Mouse (Mus musculus): ENCODE data around the gene Coro2b. TPM values are rescaled to one million over a fixed set of nuclear protein-coding genes. Genes with fewer than 3 reads are reported as not detected.
"Not testable (repeated sequence)": the region's sequence is repeated elsewhere in the genome, so short reads cannot be mapped to it uniquely, and the experiment has no call there.

The Coro2b gene
- polyA plus RNA-seq, 1 experiment from 2014 or later, result 33.4 TPM

DNA sequence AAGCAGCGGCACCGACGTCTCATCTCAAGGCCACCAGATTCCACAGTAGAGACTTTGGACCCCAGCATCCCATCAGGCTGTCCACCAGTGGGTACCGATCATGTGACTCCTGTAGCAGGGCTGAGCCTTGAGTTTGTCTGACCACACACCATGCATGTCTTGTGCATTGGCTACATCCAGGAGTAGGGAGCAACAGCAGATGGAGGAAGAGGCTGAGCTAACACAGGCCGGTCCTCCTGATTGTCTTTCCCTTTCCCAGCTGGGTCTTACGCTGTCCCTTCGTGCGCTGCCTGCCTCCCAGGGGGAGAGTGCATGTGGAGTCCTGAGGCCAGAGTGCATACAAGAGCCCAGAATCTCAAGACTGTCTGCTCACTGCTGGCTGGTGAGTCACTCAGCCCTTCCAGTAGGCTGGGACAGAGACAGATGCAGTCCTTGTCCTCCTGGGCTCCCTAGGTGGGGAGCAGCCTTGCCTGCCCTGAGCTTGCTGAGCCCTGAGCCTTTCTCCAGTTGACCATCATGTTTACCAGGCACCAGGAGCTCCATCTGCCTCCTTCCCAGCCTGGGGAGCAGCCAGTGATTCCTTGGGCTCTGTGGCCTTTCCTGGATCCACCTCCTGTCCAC, 84.4 kb downstream of the Coro2b start:
- ATAC-seq, result no peak
- no peak overlapping the region for H3K9ac ChIP-seq (ENCODE audit: low read depth, low read length)
- 91% methylated on average over 8 of the region's 8 CpGs for WGBS

GRCm38 (mm10) chr9:62451585-62452372, 85.1 kb downstream of the Coro2b start:
- H3K36me3 ChIP-seq (ENCODE audit: control insufficient read depth, insufficient read depth, low read length), result no peaks in the 10 kb centered on the region
- 76% methylated on average over 8 of the region's 8 CpGs for WGBS
- no peak for ATAC-seq

More for the DNA sequence above, 84.4 kb downstream of the Coro2b start:
- H3K27ac ChIP-seq (ENCODE audit: low read length), result no peak overlapping the region
- no peaks in the 10 kb centered on the region for H3K36me3 ChIP-seq (ENCODE audit: control insufficient read depth, insufficient read depth, low read length)
- peaks cover 4% of the 10 kb centered on the region; the same call in 1 of the 2 replicates for H3K4me1 ChIP-seq (ENCODE audit: control insufficient read depth, insufficient read depth, low read length)
- no peak overlapping the region for H3K4me2 ChIP-seq (ENCODE audit: low read length)
- no peak overlapping the region for H3K4me3 ChIP-seq (ENCODE audit: low read depth, low read length)
- no peaks in the 10 kb centered on the region for H3K27me3 ChIP-seq (ENCODE audit: control insufficient read depth, insufficient read depth, low read depth, low read length)
- H3K9me3 ChIP-seq (replicated peaks; ENCODE audit: control insufficient read depth, low read length, poor library complexity, severe bottlenecking), result no peaks in the 10 kb centered on the region

GRCm38 (mm10) chr9:62450862-62451261, 86.0 kb downstream of the Coro2b start:
- Histone ChIP-seq H3K4me3 (ENCODE audit: low read depth, low read length) (no peak overlapping the region), H3K27me3 (ENCODE audit: control insufficient read depth, insufficient read depth, low read depth, low read length) (no peaks in the 10 kb centered on the region), H3K27ac (ENCODE audit: low read length) (no peak overlapping the region), H3K4me2 (ENCODE audit: low read length) (no peak overlapping the region), H3K9ac (ENCODE audit: low read depth, low read length) (no peak overlapping the region), H3K9me3 (replicated peaks; ENCODE audit: control insufficient read depth, low read length, poor library complexity, severe bottlenecking) (no peaks in the 10 kb centered on the region), H3K36me3 (ENCODE audit: control insufficient read depth, insufficient read depth, low read length) (no peaks in the 10 kb centered on the region), H3K4me1 (ENCODE audit: control insufficient read depth, insufficient read depth, low read length) (peaks cover under 1% of the 10 kb centered on the region; the same call in 1 of the 2 replicates)
- 81% methylated on average over 7 of the region's 7 CpGs for WGBS
- no peak for ATAC-seq

More at GRCm38 (mm10) chr9:62451585-62452372, 85.1 kb downstream of the Coro2b start:
- Histone ChIP-seq H3K9me3 (replicated peaks; ENCODE audit: control insufficient read depth, low read length, poor library complexity, severe bottlenecking) (no peaks in the 10 kb centered on the region), H3K4me2 (ENCODE audit: low read length) (no peak overlapping the region), H3K27me3 (ENCODE audit: control insufficient read depth, insufficient read depth, low read depth, low read length) (no peaks in the 10 kb centered on the region), H3K4me1 (ENCODE audit: control insufficient read depth, insufficient read depth, low read length) (peaks cover 4% of the 10 kb centered on the region; the same call in 1 of the 2 replicates), H3K27ac (ENCODE audit: low read length) (no peak overlapping the region), H3K9ac (ENCODE audit: low read depth, low read length) (no peak overlapping the region), H3K4me3 (ENCODE audit: low read depth, low read length) (no peak overlapping the region)

DNA sequence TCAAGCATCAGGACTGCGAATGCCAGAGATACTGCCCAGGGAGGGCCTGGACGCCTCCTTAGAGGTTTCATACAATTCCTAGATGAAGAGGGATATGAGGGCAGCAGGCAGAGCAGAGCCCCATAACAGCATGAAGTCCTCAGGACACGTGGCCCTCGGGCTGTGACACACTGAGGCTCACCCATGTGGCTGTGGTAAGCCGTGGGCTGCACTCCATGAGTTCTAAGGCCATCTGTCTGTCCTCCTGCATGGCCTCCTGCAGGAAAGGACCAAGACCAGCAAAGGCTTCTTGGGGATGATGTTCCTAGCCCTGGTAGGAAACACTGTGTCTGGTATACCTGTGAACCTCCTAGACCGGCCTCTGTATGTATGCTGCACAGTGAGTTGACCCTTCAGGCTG, 86.5 kb downstream of the Coro2b start:
- H3K4me3 ChIP-seq (ENCODE audit: low read depth, low read length), result no peak overlapping the region
- no peak overlapping the region for H3K27ac ChIP-seq (ENCODE audit: low read length)
- WGBS, result 89% methylated on average over 6 of the region's 6 CpGs
- no peak for ATAC-seq
- H3K4me2 ChIP-seq (ENCODE audit: low read length), result no peak overlapping the region
- no peaks in the 10 kb centered on the region for H3K36me3 ChIP-seq (ENCODE audit: control insufficient read depth, insufficient read depth, low read length)
- H3K4me1 ChIP-seq (ENCODE audit: control insufficient read depth, insufficient read depth, low read length), result no peaks in the 10 kb centered on the region
- H3K9me3 ChIP-seq (replicated peaks; ENCODE audit: control insufficient read depth, low read length, poor library complexity, severe bottlenecking), result no peaks in the 10 kb centered on the region
- no peaks in the 10 kb centered on the region for H3K27me3 ChIP-seq (ENCODE audit: control insufficient read depth, insufficient read depth, low read depth, low read length)
- no peak overlapping the region for H3K9ac ChIP-seq (ENCODE audit: low read depth, low read length)

DNA sequence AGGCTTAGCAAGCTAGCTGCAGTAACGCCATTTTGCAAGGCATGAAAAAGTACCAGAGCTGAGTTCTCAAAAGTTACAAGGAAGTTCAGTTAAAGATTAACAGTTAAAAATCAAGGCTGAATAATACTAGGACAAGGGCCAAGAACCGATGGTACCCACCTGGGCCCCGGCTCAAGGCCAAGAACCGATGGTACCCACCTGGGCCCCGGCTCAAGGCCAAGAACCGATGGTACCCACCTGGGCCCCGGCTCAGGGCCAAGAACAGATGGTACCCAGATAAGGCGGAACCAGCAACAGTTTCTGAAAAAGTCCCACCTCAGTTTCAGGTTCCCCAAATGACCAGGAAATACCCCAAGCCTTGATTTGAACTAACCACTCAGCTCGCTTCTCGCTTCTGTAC, 89.5 kb downstream of the Coro2b start:
- ATAC-seq; H3K36me3 ChIP-seq (ENCODE audit: control insufficient read depth, insufficient read depth, low read length); H3K4me1 ChIP-seq (ENCODE audit: control insufficient read depth, insufficient read depth, low read length); H3K4me2 ChIP-seq (ENCODE audit: low read length); H3K27ac ChIP-seq (ENCODE audit: low read length); H3K27me3 ChIP-seq (ENCODE audit: control insufficient read depth, insufficient read depth, low read depth, low read length); H3K4me3 ChIP-seq (ENCODE audit: low read depth, low read length); H3K9me3 ChIP-seq (replicated peaks; ENCODE audit: control insufficient read depth, low read length, poor library complexity, severe bottlenecking); H3K9ac ChIP-seq (ENCODE audit: low read depth, low read length): not testable (repeated sequence)
- 96% methylated on average over 4 of the region's 10 CpGs for WGBS

- Histone ChIP-seq H3K4me1 (ENCODE audit: control insufficient read depth, insufficient read depth, low read length) (peaks cover 13% of the 10 kb centered on the region), H3K36me3 (ENCODE audit: control insufficient read depth, insufficient read depth, low read length) (no peaks in the 10 kb centered on the region), H3K4me2 (ENCODE audit: low read length) (no peak overlapping the region), H3K27me3 (ENCODE audit: control insufficient read depth, insufficient read depth, low read depth, low read length) (no peaks in the 10 kb centered on the region), H3K9ac (ENCODE audit: low read depth, low read length) (peak overlapping the region; percentile 34; the same call in 1 of the 2 replicates), H3K9me3 (replicated peaks; ENCODE audit: control insufficient read depth, low read length, poor library complexity, severe bottlenecking) (no peaks in the 10 kb centered on the region), H3K27ac (ENCODE audit: low read length) (peak overlapping the region; percentile 83), H3K4me3 (ENCODE audit: low read depth, low read length) (no peak overlapping the region)
- ATAC-seq, result peak; percentile 77
- 23% methylated on average over 3 of the region's 3 CpGs for WGBS
These were observed 98.1 kb downstream of the Coro2b start for GRCm38 (mm10) chr9:62438755-62439101.

- no peaks in the 10 kb centered on the region for H3K27me3 ChIP-seq (ENCODE audit: control insufficient read depth, insufficient read depth, low read depth, low read length)
- H3K4me3 ChIP-seq (ENCODE audit: low read depth, low read length), result no peak overlapping the region
- H3K36me3 ChIP-seq (ENCODE audit: control insufficient read depth, insufficient read depth, low read length), result no peaks in the 10 kb centered on the region
- no peaks in the 10 kb centered on the region for H3K9me3 ChIP-seq (replicated peaks; ENCODE audit: control insufficient read depth, low read length, poor library complexity, severe bottlenecking)
- H3K4me2 ChIP-seq (ENCODE audit: low read length), result no peak overlapping the region
- WGBS, result 79% methylated on average over 5 of the region's 5 CpGs
- H3K27ac ChIP-seq (ENCODE audit: low read length), result peak overlapping the region; percentile 83
- peak; percentile 54 for ATAC-seq
- peak overlapping the region; percentile 34; the same call in 1 of the 2 replicates for H3K9ac ChIP-seq (ENCODE audit: low read depth, low read length)
- peaks cover 13% of the 10 kb centered on the region for H3K4me1 ChIP-seq (ENCODE audit: control insufficient read depth, insufficient read depth, low read length)
These were observed 98.6 kb downstream of the Coro2b start for GRCm38 (mm10) chr9:62438085-62438754.

GRCm38 (mm10) chr9:62437446-62437845, 99.4 kb downstream of the Coro2b start:
- ATAC-seq, result no peak
- Histone ChIP-seq H3K27me3 (ENCODE audit: control insufficient read depth, insufficient read depth, low read depth, low read length) (no peaks in the 10 kb centered on the region), H3K9ac (ENCODE audit: low read depth, low read length) (no peak overlapping the region), H3K4me2 (ENCODE audit: low read length) (no peak overlapping the region), H3K36me3 (ENCODE audit: control insufficient read depth, insufficient read depth, low read length) (no peaks in the 10 kb centered on the region), H3K4me3 (ENCODE audit: low read depth, low read length) (no peak overlapping the region), H3K27ac (ENCODE audit: low read length) (no peak overlapping the region), H3K9me3 (replicated peaks; ENCODE audit: control insufficient read depth, low read length, poor library complexity, severe bottlenecking) (no peaks in the 10 kb centered on the region), H3K4me1 (ENCODE audit: control insufficient read depth, insufficient read depth, low read length) (peaks cover 13% of the 10 kb centered on the region)
- 94% methylated on average over 7 of the region's 7 CpGs for WGBS

Measured in midbrain, embryonic 16.5 days (tissue).